Mouse (Mus musculus) small intestine, adult 10 weeks (tissue): ENCODE measurements around the gene Zfp367. TPM values are rescaled to one million over a fixed set of nuclear protein-coding genes. Genes with fewer than 3 reads are reported as not detected.

ENCODE experiments used
- polyA plus RNA-seq: library from polyadenylated mRNA; stranded (reverse); fragments of 350-450 nt; fragmentation: Illumina TruSeq; extraction: RNeasy Lipid Tissue Mini Kit (QIAGEN cat#74804); gene quantifications from one replicate; pipeline ENCODE4 v1.2.3, GENCODE M21; 2014; ENCODE audit warnings: low replicate concordance

The Zfp367 gene
- 30.3 TPM for polyA plus RNA-seq

DNA sequence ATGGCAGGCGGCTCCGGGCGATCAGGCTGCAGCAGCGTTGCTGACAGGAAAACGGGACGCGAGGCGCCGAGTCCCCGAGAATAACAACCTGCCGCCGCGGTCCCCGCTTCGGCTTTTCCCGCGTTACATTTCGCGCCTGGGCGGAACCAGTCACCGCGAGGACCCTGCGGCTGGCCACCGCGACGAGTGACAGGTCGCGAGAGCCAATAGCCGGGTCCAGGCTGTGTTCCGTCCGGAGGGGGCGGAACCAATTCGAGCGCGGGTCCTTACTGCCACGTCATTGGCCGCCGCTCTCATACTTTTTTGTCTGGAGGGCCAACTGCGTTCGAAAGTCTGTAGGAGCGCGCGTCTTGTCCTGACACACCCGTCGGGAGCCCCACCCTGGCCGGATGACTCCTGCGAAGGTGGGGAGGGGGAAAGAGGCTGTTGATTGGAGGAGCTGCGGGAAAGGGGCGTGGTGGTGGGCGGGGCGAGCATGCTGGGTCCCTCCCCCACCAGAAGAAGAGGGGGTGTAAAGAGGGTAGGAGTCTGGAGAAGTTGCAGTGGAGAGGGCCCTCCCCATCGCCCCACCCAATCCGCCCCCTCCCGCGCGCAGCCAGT is at the start of gene Zfp367:
TSS of gene Zfp367 (minus strand) at position 120 of the 600 bp plus-strand sequence.

DNA sequence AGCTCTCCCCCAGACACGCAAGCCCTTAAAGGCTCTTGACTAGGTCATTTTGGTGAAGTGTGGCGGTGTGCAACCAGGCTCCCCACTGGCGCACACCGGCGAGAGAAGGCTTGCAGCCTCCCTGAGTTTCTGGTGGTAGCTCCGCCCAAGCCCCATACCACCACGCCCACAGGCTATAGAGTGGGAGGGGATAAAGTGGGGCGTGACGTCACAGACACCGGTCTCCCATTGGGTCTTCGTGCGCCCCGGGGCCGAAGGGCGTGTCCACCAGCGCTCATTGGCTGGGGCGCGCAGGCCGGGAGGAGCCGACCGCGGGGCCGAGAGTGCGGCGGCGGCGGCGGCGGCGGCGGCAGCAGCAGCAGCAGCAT is 8.5 kb upstream of the Zfp367 start, which contains the start of gene Habp4:
TSS of gene Habp4 (plus strand) at position 277 of the 368 bp plus-strand sequence.

DNA sequence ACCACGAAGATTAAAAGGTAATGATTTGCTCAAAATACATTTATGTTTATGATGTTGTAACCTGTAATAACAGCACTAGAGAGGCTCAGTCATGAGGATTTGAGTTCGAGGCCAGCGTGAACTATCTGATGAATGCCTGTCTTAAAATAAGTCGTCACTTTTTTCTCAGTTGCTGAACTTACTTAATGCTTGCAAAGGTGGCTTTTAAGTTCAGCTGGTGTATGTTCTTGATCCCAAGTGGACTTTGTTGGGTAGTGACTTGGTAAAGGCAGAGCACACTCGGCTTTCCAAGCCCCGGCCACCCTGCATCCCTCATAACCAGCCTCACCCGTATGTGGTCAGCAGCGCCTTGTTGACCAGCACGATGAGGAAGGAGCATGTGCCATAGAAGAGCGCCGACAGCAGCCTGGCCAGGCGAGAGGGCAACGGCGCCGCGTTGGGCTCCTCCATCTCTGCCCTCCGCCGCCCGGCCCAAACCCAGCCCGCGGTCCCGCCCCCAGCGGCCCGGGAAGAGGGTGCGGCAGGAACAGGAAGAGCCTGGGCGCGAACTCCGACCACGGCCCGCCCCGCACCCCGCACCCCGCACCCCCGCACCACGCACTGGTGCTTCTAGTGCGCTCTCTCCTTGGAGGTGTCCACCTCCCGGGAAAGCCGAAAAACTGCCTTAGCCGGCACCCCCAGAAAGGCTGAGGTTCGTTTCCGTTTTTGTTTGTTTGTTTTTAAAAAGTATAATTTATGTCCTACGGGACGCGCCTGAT is 24.0 kb downstream of the Zfp367 start, which contains the start of gene Slc35d2:
TSS of gene Slc35d2 (minus strand) at position 511 of the 758 bp plus-strand sequence.

DNA sequence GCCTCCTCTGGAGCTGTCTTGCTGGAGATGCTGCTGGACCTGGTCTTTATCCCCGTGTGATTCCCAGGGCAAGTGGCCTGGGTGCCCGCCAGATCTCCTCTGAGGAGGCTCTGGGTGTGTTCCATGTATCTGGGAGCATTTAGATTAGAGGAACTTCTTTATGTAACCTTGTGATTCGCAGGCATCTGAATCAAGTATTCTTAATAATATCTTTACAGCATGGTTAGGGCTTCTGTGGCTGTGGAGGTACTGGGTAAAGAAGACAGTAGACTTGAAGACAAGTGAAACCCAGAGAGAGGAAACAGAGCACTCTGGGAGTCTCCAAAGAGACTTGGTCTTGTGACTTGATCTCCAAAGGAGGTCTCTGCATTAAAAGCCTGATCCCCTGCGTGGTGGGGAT is 63.9 kb downstream of the Zfp367 start, which contains the start of gene Hsd17b3:
TSS of gene Hsd17b3 (minus strand) at position 101 of the 400 bp plus-strand sequence.

Other genes starting within 250 kb of the Zfp367 start
- not detected for gene Hsd17b3, start 64.0 kb downstream of the Zfp367 start, polyA plus RNA-seq
- gene Slc35d2, start 23.8 kb downstream of the Zfp367 start, polyA plus RNA-seq, result 35.5 TPM
- gene Habp4, start 8.6 kb upstream of the Zfp367 start, polyA plus RNA-seq, result 5.1 TPM
- 47.8 TPM for gene Cdc14b, start 122.1 kb upstream of the Zfp367 start, polyA plus RNA-seq
- 45.2 TPM for gene Aaed1, start 159.5 kb upstream of the Zfp367 start, polyA plus RNA-seq
- gene Ctsl, start 217.7 kb upstream of the Zfp367 start, polyA plus RNA-seq, result 38.8 TPM